Mouse (Mus musculus) MEL (cell line): Measurements from ENCODE around the gene Per2.

ENCODE experiments used
- CTCF ChIP-seq, 3 experiments: IDR thresholded peaks in 2 of 3; conservative IDR thresholded peaks in 1 of 3; 2 replicates each; pipeline ENCODE4 v1.5.1; 2011 to 2012; ENCODE audit warnings: low read length in 3 of 3, low read depth in 2 of 3, mild to moderate bottlenecking in 2 of 3, improper control_type of control experiment in 1 of 3, inconsistent platforms in 1 of 3, mixed read lengths in 1 of 3, moderate library complexity in 1 of 3; ENCODE audit not compliant: control insufficient read depth in 1 of 3, insufficient read depth in 1 of 3, poor library complexity in 1 of 3, severe bottlenecking in 1 of 3
- E2F4 ChIP-seq: IDR thresholded peaks from 2 replicates; pipeline ENCODE4 v1.6.1; 2011; ENCODE audit warnings: low read depth, low read length, improper control_type of control experiment, borderline replicate concordance
- EP300 ChIP-seq, 2 experiments: IDR thresholded peaks; 2 replicates each; pipeline ENCODE4 v1.6.1; 2011; ENCODE audit warnings: improper control_type of control experiment in 2 of 2, low read length in 2 of 2, low read depth in 1 of 2, mild to moderate bottlenecking in 1 of 2
- ETS1 ChIP-seq: IDR thresholded peaks from 2 replicates; pipeline ENCODE4 v1.6.1; 2012; ENCODE audit warnings: low read depth, mild to moderate bottlenecking, inconsistent platforms, low read length, improper control_type of control experiment, moderate library complexity
- HCFC1 ChIP-seq: IDR thresholded peaks from 2 replicates; pipeline ENCODE4 v1.6.1; 2012; ENCODE audit warnings: low read depth, mild to moderate bottlenecking, inconsistent platforms, low read length, improper control_type of control experiment, moderate library complexity
- JUND ChIP-seq: IDR thresholded peaks from 2 replicates; pipeline ENCODE4 v1.6.1; 2011; ENCODE audit warnings: low read depth, mild to moderate bottlenecking, improper control_type of control experiment, low read length
- MAFK ChIP-seq: IDR thresholded peaks from 2 replicates; pipeline ENCODE4 v1.6.1; 2011; ENCODE audit warnings: low read depth, mild to moderate bottlenecking, low read length, improper control_type of control experiment, borderline replicate concordance
- MEF2A ChIP-seq: IDR thresholded peaks from 2 replicates; pipeline ENCODE4 v1.6.1; 2014; ENCODE audit warnings: low read depth, mild to moderate bottlenecking, inconsistent platforms, low read length, improper control_type of control experiment; ENCODE audit not compliant: poor library complexity, insufficient replicate concordance, severe bottlenecking; ENCODE audit errors: extremely low read depth
- MYC ChIP-seq: IDR thresholded peaks from 2 replicates; pipeline ENCODE4 v1.6.1; 2011; ENCODE audit warnings: low read depth, mild to moderate bottlenecking, low read length, improper control_type of control experiment, moderate library complexity
- USF2 ChIP-seq, 2 experiments: IDR thresholded peaks; 2 replicates each; pipeline ENCODE4 v1.6.1; 2011 to 2012; ENCODE audit warnings: improper control_type of control experiment in 2 of 2, low read length in 2 of 2, borderline replicate concordance in 1 of 2, inconsistent platforms in 1 of 2, low read depth in 1 of 2, mild to moderate bottlenecking in 1 of 2; ENCODE audit not compliant: insufficient read depth in 1 of 2
- ZNF384 ChIP-seq: IDR thresholded peaks from 2 replicates; pipeline ENCODE4 v1.6.1; 2012; ENCODE audit warnings: low read depth, mild to moderate bottlenecking, inconsistent platforms, low read length, improper control_type of control experiment

DNA sequence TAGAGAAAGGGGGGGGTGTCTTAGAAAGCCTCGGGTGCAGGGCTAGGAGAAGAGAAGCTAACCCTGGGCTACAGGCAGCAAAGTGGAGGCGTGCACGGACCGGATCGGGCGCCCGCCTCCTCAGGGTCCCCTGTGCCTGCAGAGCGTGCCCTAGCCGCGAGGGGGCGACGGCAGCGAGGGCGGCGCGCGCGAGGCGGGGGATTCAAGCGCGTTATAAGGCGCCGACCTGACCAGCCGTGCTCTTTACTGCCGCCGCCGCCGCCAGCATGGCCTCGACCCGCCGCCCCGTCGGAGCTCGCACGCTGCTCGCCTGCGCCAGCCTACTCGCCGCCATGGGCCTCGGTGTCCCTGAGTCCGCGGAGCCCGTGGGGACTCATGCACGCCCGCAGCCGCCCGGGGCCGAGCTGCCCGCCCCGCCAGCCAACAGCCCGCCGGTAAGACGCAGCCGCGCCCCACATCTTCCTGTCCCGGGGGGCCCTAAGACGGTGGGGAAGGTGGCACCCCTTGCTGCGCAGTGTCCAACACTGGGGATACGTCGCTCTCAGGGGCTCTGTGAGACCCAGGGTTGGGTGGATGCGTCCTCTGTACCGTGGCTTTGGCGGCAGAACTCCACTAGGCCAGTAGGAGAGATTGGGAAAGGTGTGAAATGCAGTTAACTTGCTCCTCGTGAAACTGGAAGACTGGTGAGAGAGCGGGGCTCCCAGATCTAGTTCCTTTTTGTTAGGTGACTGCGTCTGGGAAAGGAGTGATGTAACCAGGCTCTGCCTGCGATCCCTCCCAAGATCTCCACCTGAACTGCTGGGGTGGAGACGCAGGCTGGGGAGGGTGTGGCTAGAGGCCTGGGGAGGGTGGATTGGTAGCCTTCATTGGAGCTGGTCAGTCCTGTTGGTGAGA, 92.7 kb downstream of the Per2 start, which contains the start of gene Erfe:
- no peak for TF ChIP-seq MEF2A
- 0 out of 2 replicates have a peak, but pooled peaks have one; percentile 11 for TF ChIP-seq HCFC1
- peak; percentile 28; the same call in 1 of the 2 replicates for TF ChIP-seq ETS1
- TF ChIP-seq E2F4: no peak
- no peak for TF ChIP-seq MAFK
- TF ChIP-seq CTCF (IDR thresholded peaks at IDR 0.05 in 2 of 3, conservative IDR thresholded peaks at IDR 0.05 in 1 of 3; ENCODE audit: control insufficient read depth in 1 of 3, insufficient read depth in 1 of 3, low read depth in 2 of 3, low read length in 3 of 3, poor library complexity in 1 of 3, severe bottlenecking in 1 of 3): peak in 2 of 3 experiments; percentile 84 to 94; a peak in 5 of 6 replicates
- TF ChIP-seq EP300 (IDR thresholded peaks at IDR 0.05; ENCODE audit: low read depth in 1 of 2, low read length in 2 of 2): no peak
- no peak for TF ChIP-seq JUND
- no peak for TF ChIP-seq USF2 (IDR thresholded peaks at IDR 0.05; ENCODE audit: borderline replicate concordance in 1 of 2, insufficient read depth in 1 of 2, low read depth in 1 of 2, low read length in 2 of 2)
- TF ChIP-seq MYC: no peak
- no peak for TF ChIP-seq ZNF384
